Mouse (Mus musculus): ENCODE results near the gene Riok2. TPM values are rescaled to one million over a fixed set of nuclear protein-coding genes. Genes with fewer than 3 reads are reported as not detected.

Gene Riok2
- total RNA-seq, 2 experiments from 2014 or later = 8.3 to 10.8 TPM

DNA sequence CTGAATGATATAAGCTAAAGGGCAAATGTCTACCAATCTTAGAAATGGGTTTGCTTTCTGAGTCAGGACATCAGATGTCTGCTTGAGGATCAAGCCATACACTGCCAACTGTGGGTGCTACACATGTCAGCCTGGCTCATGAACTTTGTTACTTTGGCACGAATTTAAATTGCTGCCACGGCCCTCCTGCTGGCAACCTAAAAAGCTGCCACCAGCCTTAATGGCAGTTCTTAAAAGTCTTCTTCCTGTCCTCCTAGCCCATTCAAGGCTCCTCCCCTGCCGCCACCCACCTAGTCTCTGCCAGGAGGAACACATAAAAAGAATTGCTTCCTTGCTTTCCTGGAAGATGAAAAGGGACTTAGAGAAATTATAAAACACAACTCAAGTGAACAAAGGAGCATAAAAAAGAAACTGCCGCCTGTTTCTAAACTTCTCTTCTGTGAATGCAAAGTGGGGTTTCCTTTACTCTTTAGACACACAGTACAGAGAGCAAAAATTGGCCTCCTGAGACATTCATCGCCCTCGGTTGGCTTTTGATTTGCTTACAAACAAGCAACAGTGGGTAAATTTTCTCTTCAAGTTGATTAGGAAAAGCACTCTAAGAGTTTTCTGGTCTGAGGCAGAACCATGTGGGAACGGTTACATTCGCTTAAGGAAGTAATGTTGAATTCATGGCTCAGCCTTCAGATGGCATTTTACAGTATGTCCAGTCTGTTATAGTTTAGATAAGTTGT lies 30.9 kb downstream of the Riok2 start:
- no peak for ATAC-seq (replicated peaks; ENCODE audit: low FRiP score, poor library complexity, severe bottlenecking)

DNA sequence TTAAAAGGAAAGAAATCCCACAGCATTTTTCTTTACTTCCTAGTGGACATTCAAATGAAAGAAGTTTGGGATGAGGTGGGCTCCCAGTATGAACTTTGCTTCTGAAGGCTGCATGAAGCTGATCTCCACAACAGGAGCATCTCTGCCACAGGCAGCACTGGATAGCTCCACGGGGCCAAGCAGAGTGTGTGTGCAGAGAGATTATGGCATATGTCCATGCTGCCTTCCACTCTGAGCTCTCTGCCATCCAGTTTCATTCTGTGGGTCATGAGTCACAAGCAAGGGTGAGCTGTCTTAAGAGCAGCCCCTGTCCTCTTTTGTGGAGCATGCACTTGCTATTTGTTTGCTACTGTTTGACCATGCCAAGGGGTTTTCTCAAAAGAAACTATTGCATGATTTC lies 31.5 kb downstream of the Riok2 start:
- no peak for ATAC-seq (replicated peaks; ENCODE audit: low FRiP score, poor library complexity, severe bottlenecking)

DNA sequence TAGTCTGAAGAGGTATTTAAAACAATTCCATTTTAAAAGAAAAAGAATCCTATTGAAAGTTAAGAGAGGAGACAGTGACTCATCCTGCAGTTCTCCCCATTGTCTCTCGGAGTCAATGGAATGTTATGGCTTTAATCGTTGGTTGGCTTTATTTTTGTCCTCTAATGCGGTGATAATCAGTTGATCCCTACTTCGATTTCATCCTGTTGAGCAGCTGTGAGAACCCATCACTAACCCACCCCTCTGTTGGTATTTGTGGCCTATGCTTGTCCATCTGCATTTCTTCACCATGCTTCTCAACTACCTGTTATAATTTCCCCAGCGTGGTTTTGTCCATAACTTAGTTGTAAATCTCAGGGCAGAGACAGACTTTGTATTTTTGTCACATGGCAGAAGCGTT lies 34.0 kb downstream of the Riok2 start:
- no peak for ATAC-seq (replicated peaks; ENCODE audit: low FRiP score, poor library complexity, severe bottlenecking)

DNA sequence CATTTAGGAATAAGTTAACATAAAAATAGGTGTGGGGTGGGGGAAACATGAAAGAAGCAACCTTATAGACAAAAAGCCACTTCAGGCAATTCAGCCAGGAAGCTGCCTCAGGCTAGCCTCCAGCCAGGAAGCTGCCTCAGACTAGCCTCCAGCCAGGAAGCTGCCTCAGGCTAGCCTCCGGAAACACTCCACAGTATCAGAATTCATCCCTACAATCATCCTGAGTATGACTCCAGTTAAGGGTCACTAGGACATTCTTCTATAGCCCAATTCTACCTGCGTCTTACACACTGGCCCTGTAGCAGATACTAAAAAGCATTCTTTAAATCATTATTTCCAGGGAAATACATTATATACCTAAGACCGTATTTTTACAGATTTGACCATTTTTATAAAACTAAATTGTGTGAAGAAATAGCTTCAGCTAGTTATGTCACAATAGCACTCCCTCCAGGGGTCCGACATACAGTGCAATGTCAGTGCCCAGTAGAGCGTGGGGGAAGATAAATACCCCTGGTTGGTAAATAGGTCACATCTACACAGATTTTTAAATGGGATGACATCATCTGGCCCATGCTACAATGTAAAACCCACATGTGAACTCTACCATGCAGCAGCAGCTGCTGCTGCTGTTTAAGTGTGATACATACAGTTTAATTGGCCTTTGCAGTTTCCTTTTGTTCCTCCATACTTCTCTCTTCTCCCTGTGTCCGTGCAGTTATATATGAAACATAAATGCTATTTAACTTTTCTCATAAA lies 34.8 kb downstream of the Riok2 start:
- no peak for ATAC-seq (replicated peaks; ENCODE audit: low FRiP score, poor library complexity, severe bottlenecking)

DNA sequence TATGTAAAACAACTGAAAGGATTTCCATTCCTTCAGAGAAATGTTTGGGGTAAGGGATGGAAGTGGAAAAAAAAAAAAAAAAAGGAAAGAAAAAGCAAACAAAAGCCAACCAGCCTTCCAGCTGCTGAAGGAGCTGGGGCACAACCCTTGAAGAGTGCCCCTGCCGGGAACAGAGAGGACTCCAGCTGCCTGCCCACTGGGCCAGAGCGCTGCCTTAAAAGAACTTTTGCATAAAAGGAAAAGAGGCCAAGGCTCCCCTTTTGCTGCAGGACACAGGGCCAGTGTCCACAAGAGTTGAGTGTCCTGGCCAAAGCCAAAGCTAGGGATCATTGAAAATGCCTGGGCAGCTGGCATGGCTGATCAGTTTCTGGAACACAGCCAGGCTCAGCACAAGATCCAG lies 35.5 kb downstream of the Riok2 start:
- ATAC-seq (replicated peaks; ENCODE audit: low FRiP score, poor library complexity, severe bottlenecking) = no peak

DNA sequence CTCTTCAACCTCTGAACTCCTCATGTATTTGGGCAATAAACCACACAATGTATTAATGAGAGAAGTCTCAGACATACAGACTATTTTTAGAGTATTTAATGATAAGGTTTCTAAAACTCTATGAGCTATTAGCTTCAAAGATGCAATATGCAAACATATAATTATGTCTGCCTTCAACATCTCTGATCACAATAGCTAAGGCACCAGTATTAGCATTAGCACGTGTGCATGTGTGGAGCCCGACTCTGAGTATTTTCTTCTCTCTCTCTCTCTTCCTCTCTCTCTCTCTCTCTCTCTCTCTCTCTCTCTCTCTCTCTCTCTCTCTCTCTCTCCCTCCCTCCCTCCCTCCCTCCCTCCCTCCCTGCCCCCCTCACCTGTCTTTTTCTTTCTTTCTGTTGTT lies 37.3 kb downstream of the Riok2 start:
- no peak for ATAC-seq (replicated peaks; ENCODE audit: low FRiP score, poor library complexity, severe bottlenecking)

DNA sequence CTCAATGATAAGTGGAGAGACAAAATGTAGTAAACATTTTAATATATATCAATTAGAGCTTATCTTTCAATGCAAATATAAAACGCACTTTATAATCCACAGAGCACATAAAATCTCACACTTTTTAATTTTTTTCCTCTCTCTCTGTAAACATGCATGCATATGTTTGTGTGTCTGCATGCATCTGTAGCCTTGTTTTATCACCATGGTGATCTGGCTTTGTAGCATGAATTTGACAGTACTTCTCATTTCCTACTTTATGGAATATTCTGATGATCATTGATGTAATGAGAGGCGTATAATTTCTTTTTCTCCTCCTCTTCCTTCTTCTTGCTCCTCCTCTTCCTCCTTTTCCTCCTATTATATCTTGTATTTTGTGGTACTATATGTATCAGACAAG lies 38.1 kb downstream of the Riok2 start:
- no peak for ATAC-seq (replicated peaks; ENCODE audit: low FRiP score, poor library complexity, severe bottlenecking)

DNA sequence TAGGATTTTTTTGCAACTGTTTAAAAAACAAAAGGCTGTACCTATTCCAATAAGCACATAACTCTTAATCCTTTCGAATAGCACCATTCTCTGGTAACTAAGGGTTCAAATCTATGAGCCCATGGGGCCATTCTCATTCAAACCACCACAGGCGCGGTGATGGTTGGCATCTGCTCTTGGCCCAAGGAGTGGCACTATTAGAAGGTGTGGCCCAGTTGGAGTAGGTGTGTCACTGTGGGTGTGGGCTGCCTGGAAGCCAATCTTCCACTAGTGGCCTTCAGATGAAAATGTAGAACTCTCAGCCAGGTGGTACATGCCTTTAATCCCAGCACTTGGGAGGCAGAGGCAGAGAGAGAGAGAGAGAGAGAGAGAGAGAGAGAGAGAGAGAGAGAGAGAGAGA lies 40.1 kb downstream of the Riok2 start:
- no peak for ATAC-seq (replicated peaks; ENCODE audit: low FRiP score, poor library complexity, severe bottlenecking)

DNA sequence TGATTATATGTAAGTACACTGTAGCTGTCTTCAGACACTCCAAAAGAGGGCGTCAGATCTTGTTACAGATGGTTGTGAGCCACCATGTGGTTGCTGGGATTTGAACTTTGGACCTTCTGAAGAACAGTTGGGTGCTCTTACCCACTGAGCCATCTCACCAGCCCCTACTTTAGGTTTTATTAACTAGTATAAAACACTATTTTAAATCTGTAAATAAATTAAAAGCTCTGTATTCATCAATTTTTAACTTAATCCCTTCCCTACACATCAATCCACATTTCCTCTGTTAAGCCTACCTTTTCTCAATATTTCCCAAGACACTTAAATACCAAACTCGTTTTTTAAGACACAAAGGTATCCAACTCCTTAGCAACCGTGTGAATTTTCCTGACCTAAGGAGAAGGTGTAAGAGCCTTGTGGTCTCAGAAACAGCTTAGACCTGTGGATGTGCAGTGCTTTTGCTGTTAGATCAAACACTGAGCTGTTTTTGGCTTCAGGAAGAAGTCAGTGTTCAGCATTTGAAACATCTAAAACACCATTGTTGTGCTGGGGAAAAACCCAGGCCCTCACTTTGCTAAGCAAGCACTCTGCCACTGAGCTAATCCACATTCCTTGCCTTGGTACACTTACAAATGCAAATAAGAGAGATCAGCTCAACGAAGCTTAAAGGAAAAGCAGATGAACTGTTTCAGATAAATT lies 50.6 kb downstream of the Riok2 start:
- no peak for ATAC-seq (replicated peaks; ENCODE audit: low FRiP score, poor library complexity, severe bottlenecking)

DNA sequence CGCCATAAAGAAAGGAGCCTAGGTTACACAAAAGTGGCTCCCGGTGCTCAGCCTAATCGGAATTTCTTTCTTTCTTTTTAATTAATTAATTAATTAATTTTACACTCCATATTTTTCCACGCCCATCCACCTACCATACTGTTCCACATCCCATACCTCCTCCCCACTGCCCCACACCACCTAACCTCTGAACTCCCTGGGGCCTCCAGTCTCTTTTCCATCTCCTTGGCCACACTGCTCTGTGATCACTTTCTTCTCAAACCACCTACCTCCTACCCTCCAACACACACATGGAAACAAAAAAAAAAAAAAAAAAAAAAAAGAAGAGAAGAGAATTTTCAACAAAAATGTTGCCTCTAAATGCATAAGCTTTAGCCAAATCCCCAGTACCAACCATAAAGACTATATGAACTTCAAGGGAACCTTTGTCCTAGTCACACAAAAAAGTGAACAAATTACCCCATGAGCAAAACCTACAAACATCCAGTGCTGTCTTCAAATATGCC lies 51.3 kb downstream of the Riok2 start:
- no peak for ATAC-seq (replicated peaks; ENCODE audit: low FRiP score, poor library complexity, severe bottlenecking)

DNA sequence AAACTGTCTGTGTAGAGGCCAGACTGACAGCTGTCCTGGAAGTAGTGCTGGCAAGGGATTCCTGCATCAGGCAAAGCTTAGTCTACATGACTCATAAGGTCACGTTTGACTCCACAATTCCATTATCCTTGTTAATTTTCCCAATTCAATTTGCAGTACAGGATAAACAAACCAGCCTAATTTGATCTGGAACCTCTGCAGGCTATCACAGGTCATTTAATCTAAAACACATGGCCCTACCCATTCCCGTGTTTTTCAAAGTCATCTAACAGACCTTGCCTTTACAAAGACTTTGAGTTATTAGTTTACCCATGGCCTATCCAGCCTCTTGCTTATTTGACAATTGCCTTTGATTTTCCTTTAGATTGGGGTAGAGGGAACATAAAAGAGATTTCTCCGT lies 51.8 kb downstream of the Riok2 start:
- ATAC-seq (replicated peaks; ENCODE audit: low FRiP score, poor library complexity, severe bottlenecking) = no peak

DNA sequence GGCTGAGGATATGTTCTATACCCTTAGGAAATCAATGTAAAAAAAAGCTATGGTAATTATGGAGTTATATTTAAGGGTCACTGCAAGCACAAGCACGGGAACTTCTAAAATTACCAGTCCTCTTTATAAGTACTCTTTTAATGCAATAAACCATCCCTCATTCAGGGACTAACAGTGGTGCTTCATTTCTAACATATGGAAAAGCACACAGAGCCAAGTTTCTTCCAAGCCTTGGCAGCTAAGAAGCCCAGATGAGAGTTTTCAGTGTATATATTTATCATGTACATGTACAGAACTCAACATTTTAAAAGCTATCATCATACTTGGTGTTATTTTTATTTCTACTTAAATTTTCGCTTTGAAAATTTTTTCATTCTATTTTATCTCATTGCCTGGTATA lies 54.8 kb downstream of the Riok2 start:
- no peak for ATAC-seq (replicated peaks; ENCODE audit: low FRiP score, poor library complexity, severe bottlenecking)

DNA sequence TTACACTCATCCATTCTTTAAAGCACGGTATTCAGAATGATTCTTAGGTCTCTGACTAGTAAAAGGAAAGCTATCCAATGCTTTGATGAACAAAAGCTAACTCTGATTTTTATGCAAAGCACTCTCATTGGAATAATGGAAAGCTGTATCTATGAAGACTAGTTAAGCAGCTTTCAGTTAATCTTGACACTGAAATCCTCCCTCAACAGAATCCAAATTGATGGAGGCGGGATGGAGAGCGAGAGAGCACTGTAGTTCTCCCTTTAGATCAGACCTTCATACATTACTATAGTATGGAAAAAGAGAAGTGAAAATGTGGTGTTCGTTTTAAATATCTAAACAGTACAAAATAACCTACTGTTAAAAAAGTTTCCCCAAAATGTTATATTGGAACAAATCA lies 59.6 kb downstream of the Riok2 start:
- ATAC-seq (replicated peaks; ENCODE audit: low FRiP score, poor library complexity, severe bottlenecking) = no peak

DNA sequence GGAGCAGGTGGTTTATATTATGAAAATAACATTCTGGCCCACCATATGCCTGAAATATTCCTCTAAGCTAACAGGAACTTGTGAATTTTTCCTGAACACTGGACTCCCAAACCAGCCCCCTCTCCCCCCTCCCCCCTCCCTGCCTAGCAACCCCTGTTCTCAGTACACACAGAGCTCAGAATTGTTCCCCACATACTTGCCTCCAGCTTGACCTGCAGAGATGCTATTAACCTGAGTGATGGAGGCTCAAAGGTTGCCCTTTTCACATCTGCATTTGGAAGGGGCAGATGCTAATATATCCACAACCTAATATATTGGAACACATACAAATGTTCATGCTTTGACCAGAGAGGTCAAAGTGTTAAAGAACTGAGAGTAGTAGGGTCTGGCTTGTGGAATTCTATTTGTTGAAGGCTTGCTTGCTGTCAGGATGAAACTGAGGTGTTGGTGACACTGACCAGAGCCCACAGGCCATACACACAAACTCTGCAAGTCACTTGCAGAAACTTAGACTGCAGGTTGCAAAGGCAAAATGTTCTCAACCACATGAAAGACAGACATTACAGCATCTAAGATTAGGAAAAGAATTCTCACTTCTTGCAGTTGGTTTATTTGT lies 64.6 kb downstream of the Riok2 start:
- ATAC-seq (replicated peaks; ENCODE audit: low FRiP score, poor library complexity, severe bottlenecking) = no peak

DNA sequence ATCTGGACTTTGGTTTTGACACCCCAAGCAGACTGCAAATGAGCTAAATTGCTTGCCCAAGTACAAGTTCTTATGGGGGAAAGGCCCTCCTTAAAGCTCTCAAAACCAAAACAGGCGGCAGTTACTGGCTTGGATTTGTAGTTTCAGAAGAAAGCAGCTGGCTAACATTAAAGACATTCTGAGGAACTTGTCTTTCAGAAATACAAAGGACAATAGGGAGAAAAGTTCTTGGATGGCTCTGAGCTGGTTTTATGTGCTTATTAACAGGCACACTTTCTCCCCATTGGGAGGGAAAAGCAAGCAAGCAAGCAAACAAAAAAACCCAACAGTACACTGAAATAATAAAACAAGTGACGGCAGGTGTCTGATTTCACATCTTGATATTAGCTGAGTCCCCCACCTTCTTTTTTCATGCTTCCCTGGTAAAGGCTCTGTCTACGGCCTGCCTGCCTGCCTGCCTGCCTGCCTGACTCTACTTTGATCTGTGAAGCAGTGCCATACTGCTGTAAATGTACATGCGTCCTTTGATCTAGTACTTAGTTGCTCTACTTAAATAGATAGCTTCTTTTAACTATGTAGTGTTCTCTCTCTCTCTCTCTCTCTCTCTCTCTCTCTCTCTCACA lies 67.9 kb downstream of the Riok2 start:
- ATAC-seq (replicated peaks; ENCODE audit: low FRiP score, poor library complexity, severe bottlenecking) = no peak

DNA sequence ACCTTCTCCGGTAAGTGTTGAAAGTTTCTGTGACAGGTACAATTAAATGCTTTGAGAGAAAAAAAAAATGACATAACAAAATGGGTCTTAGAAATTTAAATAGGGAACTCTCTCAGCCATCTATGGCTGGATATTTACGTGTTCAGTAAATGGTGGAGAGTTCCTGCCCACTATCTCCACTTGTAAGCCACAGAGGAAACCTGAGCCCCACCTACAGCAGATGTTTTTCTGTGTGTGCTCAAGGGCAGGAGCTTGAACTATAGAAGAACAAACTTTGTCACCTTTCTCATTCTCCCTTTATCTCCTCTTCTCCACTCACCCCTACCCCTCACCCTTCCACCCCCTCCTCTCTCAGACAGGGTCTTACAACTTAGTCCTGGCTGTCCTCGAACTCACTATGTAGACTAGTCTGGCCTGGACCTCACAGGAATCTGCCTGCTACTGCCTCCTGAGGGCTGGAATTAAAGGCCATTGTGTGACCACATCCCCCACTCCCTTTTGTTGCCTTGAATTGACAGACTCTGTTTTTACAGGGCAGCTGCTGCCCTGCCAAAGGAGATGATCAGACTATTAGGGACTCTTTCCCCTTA lies 70.3 kb downstream of the Riok2 start:
- no peak for ATAC-seq (replicated peaks; ENCODE audit: low FRiP score, poor library complexity, severe bottlenecking)

All from erythroblast, adult 5-6 weeks (primary cell).